Mouse (Mus musculus) bone marrow, adult 2 months (tissue): Measurements from ENCODE around the gene Zbtb16. TPM values are rescaled to one million over a fixed set of nuclear protein-coding genes. Genes with fewer than 3 reads are reported as not detected.

Source experiments
- H3K27ac ChIP-seq: fragments of 200-500 bp; 2 replicates; pipeline ENCODE4 v1.5.1; 2012; ENCODE audit warnings: low read depth, mild to moderate bottlenecking, control low read depth, inconsistent platforms, low read length; ENCODE audit not compliant: control insufficient read depth, poor library complexity, insufficient read depth
- H3K4me1 ChIP-seq: fragments of 200-500 bp; 2 replicates; pipeline ENCODE4 v1.6.1; 2011; ENCODE audit warnings: low read length; ENCODE audit not compliant: control insufficient read depth, insufficient read depth
- H3K4me3 ChIP-seq: fragments of 200-500 bp; replicated peaks from 2 replicates; pipeline ENCODE3; 2011; ENCODE audit warnings: mild to moderate bottlenecking, low read depth, low read length, control low read depth; ENCODE audit not compliant: control insufficient read depth
- CTCF ChIP-seq: fragments of 200-500 bp; IDR thresholded peaks from 2 replicates; pipeline ENCODE4 v1.5.1; 2011; ENCODE audit warnings: low read length, control low read depth; ENCODE audit not compliant: control insufficient read depth, insufficient read depth
- POLR2A ChIP-seq: fragments of 200-500 bp; IDR thresholded peaks from 2 replicates; pipeline ENCODE4 v1.6.1; 2011; ENCODE audit warnings: low read depth, mild to moderate bottlenecking, control low read depth, low read length, borderline replicate concordance; ENCODE audit not compliant: control insufficient read depth
- WGBS: fragments of 180-500 bp; shearing (Covaris S2); methylation state at CpG from one replicate; pipeline ENCODE4 v1.1.7; 2018; 5-methylcytosine and 5-hydroxymethylcytosine counted together
- polyA plus RNA-seq: library from polyadenylated mRNA; stranded (reverse); fragments of >200 nt; gene quantifications from 2 replicates; pipeline ENCODE4 v1.2.4, GENCODE M21; 2011; ENCODE audit warnings: low replicate concordance; ENCODE audit not compliant: missing spikeins, insufficient read depth, insufficient read length

Gene Zbtb16
- polyA plus RNA-seq, 1 experiment: 7.5 TPM

DNA sequence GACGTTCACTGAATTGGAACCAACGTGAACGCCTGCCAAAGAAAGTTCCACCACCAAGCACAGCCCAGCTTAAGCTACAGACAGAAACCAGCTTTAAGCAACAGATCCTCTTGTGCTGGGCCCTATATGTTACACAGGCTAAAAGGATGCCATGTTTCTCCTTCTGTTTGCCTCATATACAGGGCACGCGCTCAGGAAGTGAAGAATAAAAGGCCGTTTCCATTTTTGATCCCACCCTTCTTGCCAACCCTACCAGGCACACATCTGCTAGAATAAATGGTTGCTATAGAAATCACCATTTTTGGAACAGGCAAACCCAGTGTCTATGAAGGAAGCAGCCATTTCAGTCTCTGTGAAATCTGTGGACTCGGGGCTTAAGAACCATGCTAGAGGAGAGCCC, 59.8 kb downstream of the Zbtb16 start:
- Histone ChIP-seq H3K27ac (no peak overlapping the region), H3K4me1 (peaks cover 4% of the 10 kb centered on the region; the same call in 1 of the 2 replicates), H3K4me3 (no peak overlapping the region)
- 88% methylated on average over 7 of the region's 7 CpGs for WGBS
- TF ChIP-seq CTCF: no peak
- no peak for TF ChIP-seq POLR2A

DNA sequence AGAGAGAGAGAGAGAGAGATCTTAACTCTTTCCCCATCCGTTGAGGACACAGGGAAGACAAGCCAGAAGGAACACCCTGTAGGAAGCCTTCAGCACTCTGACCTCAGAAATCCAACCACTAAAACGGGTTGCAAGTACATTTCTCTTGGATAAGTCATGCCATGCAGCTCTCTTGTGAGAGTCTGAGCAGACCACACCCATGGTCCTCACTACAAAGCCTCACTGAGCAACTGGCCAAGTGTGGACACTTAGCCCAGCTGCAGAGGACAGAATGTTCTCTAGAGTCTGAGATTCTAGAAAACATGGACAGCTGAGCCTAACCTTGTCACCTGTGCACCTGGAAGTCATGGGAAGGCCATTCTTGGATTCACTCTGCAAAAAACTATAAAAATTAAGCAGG, 60.5 kb downstream of the Zbtb16 start:
- Histone ChIP-seq H3K27ac (no peak overlapping the region), H3K4me1 (peaks cover 4% of the 10 kb centered on the region; the same call in 1 of the 2 replicates), H3K4me3 (no peak overlapping the region)
- 62% methylated on average over 2 of the region's 2 CpGs for WGBS
- TF ChIP-seq CTCF (no peak), POLR2A (no peak)

DNA sequence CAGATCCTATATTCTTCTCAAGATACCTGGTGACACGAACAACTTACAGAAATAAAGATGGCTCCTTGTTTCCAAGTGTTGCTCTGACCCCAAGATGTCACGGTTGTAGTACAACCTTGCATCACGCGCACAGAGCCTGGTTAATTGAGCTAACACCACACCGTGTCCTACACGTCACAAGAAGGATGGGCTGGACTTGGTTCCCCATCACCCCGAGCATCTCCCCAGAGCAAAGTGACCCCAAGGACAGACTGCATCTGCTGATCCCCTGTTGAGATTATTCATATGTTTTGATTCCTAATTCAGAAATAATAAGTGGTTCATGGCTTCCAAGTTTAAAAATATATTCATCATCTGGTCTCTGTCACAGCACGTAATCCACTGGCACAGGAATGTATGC, 62.3 kb downstream of the Zbtb16 start:
- TF ChIP-seq POLR2A: no peak
- no peak for TF ChIP-seq CTCF
- 90% methylated on average over 8 of the region's 8 CpGs for WGBS
- peaks cover 4% of the 10 kb centered on the region; the same call in 1 of the 2 replicates for H3K4me1 ChIP-seq
- H3K4me3 ChIP-seq: no peak overlapping the region
- H3K27ac ChIP-seq: no peak overlapping the region

DNA sequence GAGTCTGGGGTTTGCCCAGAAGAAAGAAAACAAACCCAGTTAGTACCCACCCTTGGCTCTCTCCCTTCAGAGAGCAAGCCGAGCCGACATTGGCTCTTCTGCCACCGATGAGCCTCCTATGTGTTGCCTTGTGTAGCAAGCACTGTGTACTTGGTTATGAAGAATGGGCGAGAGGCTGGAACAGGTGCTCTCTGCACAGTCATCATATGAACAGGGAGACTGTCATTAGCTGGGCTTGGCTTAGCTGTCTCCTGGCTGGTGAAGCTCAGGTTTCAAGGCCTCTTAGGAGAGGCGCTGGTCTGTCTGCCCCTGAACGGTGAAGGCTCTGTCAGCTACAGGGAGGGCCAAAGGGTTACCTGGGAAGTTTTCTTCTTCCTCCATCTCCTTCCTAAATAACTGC, 62.9 kb downstream of the Zbtb16 start:
- H3K4me3 ChIP-seq: no peak overlapping the region
- WGBS: 87% methylated on average over 6 of the region's 6 CpGs
- H3K27ac ChIP-seq: no peak overlapping the region
- TF ChIP-seq CTCF (no peak), POLR2A (no peak)
- H3K4me1 ChIP-seq: peaks cover 4% of the 10 kb centered on the region; the same call in 1 of the 2 replicates

DNA sequence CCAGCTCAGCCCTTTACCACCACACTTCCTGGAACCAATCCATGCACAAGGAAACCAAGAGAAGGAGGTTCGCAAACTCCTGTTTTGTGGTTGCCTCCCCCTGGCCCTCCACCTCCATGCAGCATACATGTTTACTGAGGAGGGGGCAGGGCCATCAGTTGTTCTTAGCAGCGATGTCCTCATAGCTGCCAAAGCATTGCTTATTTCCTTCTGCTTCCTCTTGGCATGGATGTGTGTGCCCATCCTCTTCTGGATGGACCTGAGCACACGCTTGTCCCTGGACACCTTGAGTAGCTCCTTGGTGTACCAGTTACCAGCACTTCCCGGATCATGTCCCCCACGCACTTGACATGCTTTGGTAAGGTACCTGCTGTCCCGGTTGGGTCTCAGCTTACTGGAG, 64.5 kb downstream of the Zbtb16 start:
- no peak overlapping the region for H3K4me3 ChIP-seq

DNA sequence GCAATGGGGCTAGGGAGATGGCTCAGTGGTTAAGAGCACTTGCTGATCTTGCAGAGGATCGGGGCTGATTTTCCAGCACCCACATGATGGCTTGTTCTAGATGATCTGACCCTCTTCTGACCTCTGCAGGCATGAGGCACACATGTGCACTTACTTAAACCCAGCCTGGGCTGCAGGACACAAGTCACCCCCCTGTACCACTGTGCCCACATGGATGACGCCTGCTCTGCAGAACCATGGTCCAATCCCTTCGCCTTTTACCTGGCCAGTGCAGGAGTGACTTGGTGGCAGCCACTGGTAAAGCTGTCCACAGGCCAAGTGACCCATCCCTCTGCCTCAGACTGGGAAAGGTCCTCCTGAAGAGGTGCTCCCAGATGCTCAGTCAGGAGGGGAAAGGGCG, 67.1 kb downstream of the Zbtb16 start:
- Histone ChIP-seq H3K27ac (no peak overlapping the region), H3K4me3 (no peak overlapping the region), H3K4me1 (peaks cover 4% of the 10 kb centered on the region; the same call in 1 of the 2 replicates)
- no peak for TF ChIP-seq CTCF
- no peak for TF ChIP-seq POLR2A
- WGBS: 84% methylated on average over 4 of the region's 4 CpGs

More for the DNA sequence above, 64.5 kb downstream of the Zbtb16 start:
- 59% methylated on average over 6 of the region's 6 CpGs for WGBS
- Histone ChIP-seq H3K27ac (no peak overlapping the region), H3K4me1 (peaks cover 4% of the 10 kb centered on the region; the same call in 1 of the 2 replicates)
- TF ChIP-seq CTCF: no peak
- TF ChIP-seq POLR2A: no peak

DNA sequence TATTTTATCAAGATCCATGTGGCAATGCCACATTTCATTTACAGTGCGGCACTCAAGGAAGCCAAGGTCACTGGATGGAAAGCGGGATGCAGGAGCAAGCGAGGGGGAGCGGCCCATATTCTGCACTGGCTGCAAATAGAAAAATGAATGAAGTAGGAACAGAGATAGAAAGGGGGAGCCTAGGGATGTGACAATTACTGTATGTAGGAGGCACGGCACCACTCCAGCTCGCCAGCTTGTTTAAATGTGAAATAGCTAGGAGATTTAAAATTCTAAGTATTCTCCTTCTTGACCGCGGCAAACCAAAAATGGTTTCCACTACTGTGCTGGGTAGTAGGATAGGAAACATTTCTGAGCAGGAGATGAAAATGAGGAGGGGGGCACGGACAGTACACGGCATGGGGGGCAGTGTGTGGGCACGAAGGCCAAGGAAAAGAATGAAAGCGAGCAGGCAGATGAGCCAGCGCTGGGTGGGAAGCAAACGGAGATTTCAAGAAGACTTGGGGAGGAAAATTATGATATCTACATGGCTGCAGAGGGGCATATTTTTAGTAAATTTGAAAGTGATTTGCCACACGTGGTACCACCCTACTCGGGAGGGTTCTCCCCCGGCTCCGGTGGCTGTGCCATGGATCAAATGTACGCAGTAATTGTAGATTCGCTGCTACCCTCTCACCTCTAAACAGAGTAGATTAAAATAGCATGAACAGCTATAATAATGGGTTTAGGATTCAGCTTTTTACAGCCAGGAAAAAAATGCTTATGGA, 68.2 kb downstream of the Zbtb16 start:
- H3K4me3 ChIP-seq: no peak overlapping the region
- H3K27ac ChIP-seq: no peak overlapping the region
- TF ChIP-seq CTCF: no peak
- TF ChIP-seq POLR2A: no peak
- H3K4me1 ChIP-seq: peaks cover 4% of the 10 kb centered on the region; the same call in 1 of the 2 replicates
- 86% methylated on average over 20 of the region's 20 CpGs for WGBS

DNA sequence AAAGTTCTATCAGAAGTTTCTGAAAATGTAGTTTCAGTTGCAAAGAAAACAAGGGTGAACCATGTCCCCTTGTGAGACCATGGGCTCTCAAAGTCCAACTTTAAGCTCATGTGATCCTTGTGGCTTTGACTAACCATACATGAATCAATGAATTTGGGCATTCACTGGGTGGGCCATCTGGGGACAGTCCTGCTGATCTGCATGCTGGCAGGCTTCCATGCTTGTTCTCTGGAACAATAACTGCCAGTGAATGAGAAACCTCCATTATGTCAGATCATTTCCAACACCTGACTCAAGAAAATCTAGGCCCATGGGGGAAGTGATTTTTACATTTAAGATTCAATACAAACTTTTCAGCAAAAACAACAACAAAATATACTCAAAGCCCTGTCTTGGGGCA, 70.1 kb downstream of the Zbtb16 start:
- H3K4me3 ChIP-seq: no peak overlapping the region
- no peak overlapping the region for H3K27ac ChIP-seq
- TF ChIP-seq CTCF (no peak), POLR2A (no peak)
- H3K4me1 ChIP-seq: no peaks in the 10 kb centered on the region; the same call in 1 of the 2 replicates

DNA sequence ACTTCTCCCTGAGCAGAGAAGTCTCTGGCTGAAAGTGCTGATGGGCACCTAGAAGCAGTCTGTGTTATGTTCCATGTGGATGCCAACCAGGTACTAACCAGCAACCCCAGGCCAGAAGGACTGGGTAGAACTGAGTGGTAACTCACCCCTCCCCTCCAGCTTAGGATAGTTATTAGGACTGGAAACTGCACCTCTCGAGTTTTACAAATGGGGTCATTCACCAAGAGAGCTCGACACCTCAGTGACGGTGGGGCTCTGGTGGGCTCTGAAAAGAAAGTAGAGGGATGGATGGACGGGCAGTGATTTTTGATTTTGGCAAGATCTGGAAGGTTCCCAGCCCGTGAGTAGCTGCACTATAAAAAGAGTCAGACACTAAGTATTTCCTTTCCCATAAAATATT, 71.7 kb downstream of the Zbtb16 start:
- Histone ChIP-seq H3K27ac (no peak overlapping the region), H3K4me1 (peaks cover 5% of the 10 kb centered on the region)

More for the DNA sequence above, 71.7 kb downstream of the Zbtb16 start:
- no peak for TF ChIP-seq CTCF
- no peak overlapping the region for H3K4me3 ChIP-seq
- 81% methylated on average over 5 of the region's 5 CpGs for WGBS
